Mouse (Mus musculus) heart, postnatal 0 days (tissue): ENCODE measurements at regions not wholly inside any gene's neighbourhood (a gene's known extent, or its start where the extent isn't known, plus 50 kb on each side); places are given as distances from the start of the nearest gene placed in this dataset.

ENCODE experiments used
- CTCF ChIP-seq: IDR thresholded peaks from 2 replicates; pipeline ENCODE4 v1.5.1; 2016; ENCODE audit warnings: antibody characterized with exemption, control low read depth, low read depth
- EP300 ChIP-seq: IDR thresholded peaks from 2 replicates; pipeline ENCODE4 v1.6.1; 2016; ENCODE audit warnings: antibody characterized with exemption, low read depth

DNA sequence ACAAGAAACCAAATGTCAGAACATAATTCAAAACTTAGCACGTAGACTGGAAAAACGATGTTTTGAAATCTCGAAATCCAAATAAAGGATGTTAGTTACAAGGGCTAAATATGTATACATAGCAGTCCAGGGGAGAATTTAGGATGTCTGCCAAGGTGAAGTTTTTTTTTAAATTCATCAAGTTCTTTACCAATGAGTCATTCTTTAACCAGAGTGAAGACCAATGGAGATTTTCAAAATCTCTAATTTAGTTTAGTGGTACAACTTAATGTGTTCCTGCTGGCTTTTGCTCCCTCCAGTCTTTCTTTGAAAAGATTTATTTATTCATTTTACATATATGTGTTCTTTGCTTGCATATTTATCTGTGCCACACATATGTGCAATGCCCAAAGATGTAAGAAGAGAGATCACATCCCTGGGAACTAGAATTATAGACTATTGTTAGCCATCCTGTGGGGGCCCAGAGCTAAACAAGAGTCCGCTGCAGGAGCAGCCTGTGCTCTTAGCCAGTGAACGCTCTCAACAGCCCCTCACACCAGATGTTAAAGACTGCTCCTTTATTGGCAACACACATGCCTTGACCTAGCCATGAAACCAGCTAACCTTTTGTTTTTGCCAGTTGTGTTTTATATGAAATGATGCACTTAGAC lies 130.6 kb upstream of the Rnd3 start:
- no peak for TF ChIP-seq CTCF
- no peak for TF ChIP-seq EP300
